Mouse (Mus musculus) megakaryocyte, embryonic 14.5 days (primary cell): ENCODE data around the gene Tmem245. TPM values are rescaled to one million over a fixed set of nuclear protein-coding genes. Genes with fewer than 3 reads are reported as not detected.

Experiments used
- H3K27me3 ChIP-seq: replicated peaks from 2 replicates; pipeline ENCODE3; 2012; ENCODE audit warnings: inconsistent platforms
- H3K36me3 ChIP-seq: replicated peaks from 2 replicates; pipeline ENCODE3; 2012; ENCODE audit warnings: low read length, inconsistent platforms, mixed read lengths
- H3K4me1 ChIP-seq: 2 replicates; pipeline ENCODE4 v1.6.1; 2012; ENCODE audit warnings: inconsistent platforms
- H3K4me3 ChIP-seq: replicated peaks from 2 replicates; pipeline ENCODE3; 2012; ENCODE audit warnings: moderate library complexity, mild to moderate bottlenecking, inconsistent platforms
- H3K9me3 ChIP-seq: 2 replicates; pipeline ENCODE4 v1.6.1; 2012; ENCODE audit warnings: inconsistent platforms
- FLI1 ChIP-seq: IDR thresholded peaks from 2 replicates; pipeline ENCODE4 v1.6.1; 2012; ENCODE audit warnings: low read length, inconsistent platforms, mixed read lengths
- GATA1 ChIP-seq: IDR thresholded peaks from 3 replicates; pipeline ENCODE4 v1.6.1; 2012; ENCODE audit warnings: mixed read lengths, low read length, inconsistent platforms, borderline replicate concordance
- polyA plus RNA-seq: library from polyadenylated mRNA; stranded (reverse); fragments of >175 nt; gene quantifications from 2 replicates; pipeline ENCODE4 v1.2.3, GENCODE M21; 2012; ENCODE audit warnings: low replicate concordance; ENCODE audit not compliant: insufficient read depth

Gene Tmem245
- polyA plus RNA-seq, 1 experiment: 0.45 TPM

DNA sequence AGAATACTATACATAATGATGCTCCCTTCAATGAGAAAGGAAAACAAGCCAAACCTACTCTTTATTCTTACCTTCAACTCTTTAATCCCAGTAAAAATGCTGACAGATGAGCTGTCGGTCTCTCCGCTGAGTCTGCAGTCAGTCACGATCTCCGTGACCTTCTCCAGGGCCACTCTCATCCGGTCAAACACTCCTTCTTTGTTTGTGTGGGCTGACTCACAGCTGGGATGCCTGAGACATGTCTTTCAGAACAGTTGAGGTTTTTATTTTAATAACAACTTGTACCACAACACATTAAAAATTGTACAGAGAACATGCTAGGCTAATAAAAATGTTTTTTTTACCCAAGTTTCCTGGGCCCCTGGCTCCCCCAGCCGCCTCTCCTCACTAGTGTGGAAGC is 109.6 kb downstream of the Tmem245 start:
- peaks cover 1% of the 10 kb centered on the region; the same call in 1 of the 2 replicates for H3K4me1 ChIP-seq
- no peak for TF ChIP-seq GATA1
- no peak for TF ChIP-seq FLI1
- H3K27me3 ChIP-seq: no peaks in the 10 kb centered on the region
- H3K9me3 ChIP-seq: no peaks in the 10 kb centered on the region
- peaks cover 91% of the 10 kb centered on the region for H3K36me3 ChIP-seq
- H3K4me3 ChIP-seq: no peak overlapping the region

DNA sequence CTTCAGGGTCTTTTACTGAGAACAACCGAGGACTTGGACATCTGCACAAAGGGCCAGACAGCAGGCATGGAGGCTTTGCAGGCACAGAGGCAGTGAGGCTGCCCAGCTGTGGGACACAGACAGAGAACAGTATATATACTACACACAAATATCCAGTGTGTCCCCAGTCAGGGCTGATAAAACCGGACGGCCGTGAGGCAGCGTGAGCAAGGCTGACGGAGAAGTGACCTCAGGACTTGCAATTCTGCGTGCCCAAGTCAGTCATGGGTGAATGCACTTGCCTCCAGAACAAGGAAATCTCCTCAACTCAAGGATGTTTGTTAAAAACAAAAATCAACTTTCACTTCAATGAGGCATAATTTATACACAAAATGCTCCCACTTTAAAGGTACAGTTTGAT is 115.2 kb downstream of the Tmem245 start:
- no peaks in the 10 kb centered on the region for H3K9me3 ChIP-seq
- no peak overlapping the region for H3K4me3 ChIP-seq
- no peaks in the 10 kb centered on the region for H3K27me3 ChIP-seq
- H3K36me3 ChIP-seq: peaks cover 87% of the 10 kb centered on the region
- no peaks in the 10 kb centered on the region for H3K4me1 ChIP-seq
- TF ChIP-seq GATA1 (no peak), FLI1 (no peak)

DNA sequence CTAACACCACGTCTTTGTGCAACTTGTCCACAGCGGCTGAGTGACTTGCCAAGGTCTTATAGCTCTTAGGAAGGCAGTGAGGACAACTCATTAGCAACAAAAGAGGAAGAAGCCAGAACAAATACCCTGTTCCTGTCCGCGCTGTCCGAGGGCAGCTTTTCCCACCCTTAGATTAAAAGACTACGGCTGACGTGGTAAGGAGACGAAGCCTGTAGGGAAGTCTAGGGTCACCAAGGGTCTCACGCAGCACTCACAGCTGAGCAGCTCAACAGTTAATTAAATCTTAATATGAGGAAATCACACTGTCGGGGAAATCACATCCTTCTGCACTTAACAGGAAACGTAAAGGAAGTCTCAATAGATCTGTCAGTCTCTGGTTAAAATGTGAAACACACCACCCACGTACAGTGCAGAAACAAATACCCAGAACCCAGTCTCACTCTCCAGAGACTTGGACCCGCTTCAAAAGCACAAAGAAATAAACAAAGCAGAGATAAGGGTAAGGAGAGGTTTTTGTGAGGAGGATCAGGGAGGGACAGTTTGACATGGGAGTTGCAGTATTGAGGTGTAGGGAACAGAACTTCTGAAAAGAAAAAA is 116.1 kb downstream of the Tmem245 start:
- H3K27me3 ChIP-seq: no peaks in the 10 kb centered on the region

DNA sequence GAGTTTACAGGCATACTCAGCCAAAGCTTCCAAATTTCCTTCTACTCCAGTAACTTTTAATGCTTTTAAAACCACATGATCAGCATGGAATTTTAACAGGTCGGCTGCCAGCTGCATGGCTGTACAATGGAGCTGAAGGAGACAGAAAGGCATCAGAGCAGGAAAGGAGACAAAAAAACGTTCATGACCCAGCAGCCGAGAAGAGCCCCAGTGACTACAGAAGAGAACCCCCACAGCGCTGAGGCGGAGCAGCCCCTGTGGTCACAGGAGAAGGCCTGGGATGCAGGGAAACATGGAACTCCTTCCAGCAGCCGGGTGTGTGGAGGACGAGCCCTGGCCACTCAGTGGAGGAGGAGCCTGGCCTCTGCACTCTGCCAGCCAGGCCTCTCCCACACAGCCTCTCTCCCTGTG is 117.7 kb downstream of the Tmem245 start:
- Histone ChIP-seq H3K9me3 (no peaks in the 10 kb centered on the region), H3K4me1 (no peaks in the 10 kb centered on the region), H3K27me3 (no peaks in the 10 kb centered on the region), H3K36me3 (peaks cover 88% of the 10 kb centered on the region), H3K4me3 (no peak overlapping the region)
- no peak for TF ChIP-seq FLI1
- TF ChIP-seq GATA1: no peak

More for the DNA sequence above, 116.1 kb downstream of the Tmem245 start:
- no peak for TF ChIP-seq GATA1
- TF ChIP-seq FLI1: no peak
- H3K36me3 ChIP-seq: peaks cover 88% of the 10 kb centered on the region
- H3K4me1 ChIP-seq: no peaks in the 10 kb centered on the region
- no peaks in the 10 kb centered on the region for H3K9me3 ChIP-seq
- H3K4me3 ChIP-seq: no peak overlapping the region

DNA sequence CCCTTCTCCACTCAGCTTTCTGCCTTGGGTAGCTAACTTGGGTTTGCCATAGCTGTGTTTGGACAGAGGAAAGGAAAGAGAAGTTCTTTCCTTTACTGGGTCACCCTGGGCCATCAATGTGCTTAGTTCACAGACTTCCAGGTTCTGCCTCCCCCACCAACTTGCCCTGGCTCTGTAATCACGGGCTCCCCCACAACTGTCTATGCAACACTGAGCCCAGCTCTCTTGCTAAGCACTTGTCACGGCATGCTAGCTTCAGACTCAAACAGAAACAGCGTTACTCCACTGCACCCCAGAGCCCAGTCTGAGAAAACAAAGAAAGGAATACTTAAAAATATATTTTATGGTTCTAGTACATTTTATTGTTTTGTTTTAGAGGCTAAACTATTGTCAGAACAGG is 118.3 kb downstream of the Tmem245 start:
- no peaks in the 10 kb centered on the region for H3K27me3 ChIP-seq
- no peaks in the 10 kb centered on the region for H3K9me3 ChIP-seq
- peaks cover 88% of the 10 kb centered on the region for H3K36me3 ChIP-seq
- TF ChIP-seq GATA1 (no peak), FLI1 (no peak)
- H3K4me1 ChIP-seq: no peaks in the 10 kb centered on the region
- H3K4me3 ChIP-seq: no peak overlapping the region

DNA sequence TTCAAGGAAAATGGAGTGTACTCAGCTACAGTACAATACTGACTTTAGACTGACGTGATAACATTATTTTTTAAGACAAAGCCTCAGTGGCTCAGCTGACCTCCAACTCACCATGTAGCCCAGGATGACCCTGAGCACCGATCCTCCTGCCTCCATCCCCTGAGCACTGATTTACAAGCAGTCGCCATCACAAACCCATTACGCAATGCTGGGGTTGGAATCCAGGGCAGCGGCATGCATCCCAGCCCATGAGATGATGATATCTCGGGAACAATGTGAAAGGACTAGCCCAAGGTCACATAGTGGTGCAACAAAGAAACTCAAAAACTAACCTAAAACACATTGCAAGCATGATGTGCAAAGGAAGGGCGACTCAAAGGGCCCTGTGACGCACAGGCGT is 123.0 kb downstream of the Tmem245 start:
- H3K36me3 ChIP-seq: peaks cover 76% of the 10 kb centered on the region
- H3K9me3 ChIP-seq: no peaks in the 10 kb centered on the region
- no peak for TF ChIP-seq GATA1
- no peak for TF ChIP-seq FLI1
- H3K4me3 ChIP-seq: no peak overlapping the region
- H3K27me3 ChIP-seq: no peaks in the 10 kb centered on the region
- H3K4me1 ChIP-seq: no peaks in the 10 kb centered on the region

DNA sequence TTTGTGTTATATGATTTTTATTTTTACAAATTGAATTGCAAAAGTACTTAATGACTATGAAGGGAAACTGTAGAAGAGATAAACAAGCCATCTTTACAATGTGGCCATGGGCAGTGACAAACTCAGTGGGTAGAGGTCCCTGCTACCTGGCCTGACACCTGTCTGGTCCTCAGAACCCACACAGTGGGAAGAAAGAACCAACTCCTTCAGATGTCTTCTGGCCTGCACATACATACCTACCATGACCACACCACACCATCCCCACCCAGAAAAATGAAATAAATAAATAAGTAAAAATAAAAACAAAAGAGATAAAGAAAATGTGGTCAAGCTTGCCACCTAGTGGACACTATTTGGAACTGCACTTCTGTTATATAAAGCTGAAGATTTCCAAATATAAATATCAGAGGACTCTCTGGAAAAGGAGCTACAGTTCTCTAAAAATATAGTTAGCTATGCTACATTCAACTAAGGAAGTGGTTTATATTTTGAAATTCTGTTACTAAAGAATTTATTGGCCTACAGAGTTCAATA is 127.2 kb downstream of the Tmem245 start:
- H3K4me1 ChIP-seq: no peaks in the 10 kb centered on the region
- peaks cover 81% of the 10 kb centered on the region for H3K36me3 ChIP-seq
- no peak overlapping the region for H3K4me3 ChIP-seq
- no peaks in the 10 kb centered on the region for H3K27me3 ChIP-seq
- TF ChIP-seq GATA1 (no peak), FLI1 (no peak)
- H3K9me3 ChIP-seq: no peaks in the 10 kb centered on the region

Other genes starting within 250 kb of the Tmem245 start
- gene Gm26657, start 207.4 kb downstream of the Tmem245 start, polyA plus RNA-seq: not detected in 2 replicates
- 0.06 TPM in 1 of 2 replicates, not detected in the other for gene Actl7b, start 206.0 kb downstream of the Tmem245 start, polyA plus RNA-seq
- not detected in 2 replicates for gene Actl7a, start 204.0 kb downstream of the Tmem245 start, polyA plus RNA-seq
- 2.7 and 2.9 TPM in 2 replicates for gene Elp1, start 145.1 kb downstream of the Tmem245 start, polyA plus RNA-seq
- 1.9 and 4.8 TPM in 2 replicates for gene Fam206a, start 145.1 kb downstream of the Tmem245 start, polyA plus RNA-seq
- 9.0 and 19.4 TPM in 2 replicates for gene Ctnnal1, start 82.2 kb downstream of the Tmem245 start, polyA plus RNA-seq
- 0.04 TPM in 1 of 2 replicates, not detected in the other for gene Frrs1l, start 43.0 kb upstream of the Tmem245 start, polyA plus RNA-seq
- gene Epb41l4b, start 196.0 kb upstream of the Tmem245 start, polyA plus RNA-seq: 0.46 TPM in 1 of 2 replicates, not detected in the other